21 mouse cellular contexts compared by ENCODE assay signal in the genomic region with DNA sequence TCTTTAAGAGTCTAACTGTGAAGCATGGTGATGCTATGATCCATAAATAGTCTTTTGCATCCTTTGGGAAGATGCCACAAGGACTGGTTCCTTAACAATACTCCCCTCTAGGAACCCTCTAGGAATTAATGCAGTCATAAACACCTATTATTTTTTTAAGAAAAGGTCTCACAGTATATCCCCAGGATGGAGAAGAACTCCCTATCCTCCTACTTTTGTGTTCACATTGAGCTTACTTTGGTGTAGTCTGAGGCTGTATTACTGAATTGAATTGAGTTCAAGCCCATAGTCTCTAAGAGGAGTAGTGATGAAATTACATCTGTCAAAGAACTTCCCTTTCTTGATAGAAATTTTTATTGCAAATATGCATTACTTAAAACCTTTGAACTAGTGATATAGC. TPM values are rescaled to one million over a fixed set of nuclear protein-coding genes. Genes with fewer than 3 reads are reported as not detected.
DNase-seq lines count a peak whose midpoint lies in the region; ATAC-seq lines count a peak whose summit lies in the region.
"Had no signal": no experiment of that assay in that cellular context is flagged by ENCODE, and none has a peak within 500 bp of the region (broad histone marks: within the 10 kb centered on the region; RNA-seq: fewer than 3 reads in every experiment).

A gene (minus strand): TSS at position 101 of the 400 bp plus-strand sequence.

- DNase-seq in frontal cortex, postnatal 36 days (ENCODE audit: low spot score in 2 of 2): no peak
- DNase-seq: adrenal gland, adult 2 months; adrenal gland, adult 8-10 months; adrenal gland, postnatal 10 days; adrenal gland, postnatal 14 days; adrenal gland, postnatal 25 days; adrenal gland, postnatal 36 days; B cell, adult 2 months; cerebellum, adult 11 months; cerebellum, adult 11-12 months; cerebellum, adult 18-20 months; cerebellum, adult 2 months had no signal

- 0 out of 2 replicates have a peak, but pooled peaks have one; percentile 47 for ATAC-seq in megakaryocyte, adult 5-6 weeks (ENCODE audit: poor library complexity, severe bottlenecking)
- ATAC-seq: activated CD4-positive, CD25-positive, alpha-beta regulatory T cell, adult 4 months; CD4-positive, CD25-positive, alpha-beta regulatory T cell, adult 4 months; Patski had no signal

RNA-seq across cellular contexts. Expression of the gene that starts here (rescaled TPM):
- total RNA-seq in megakaryocyte, adult 5-6 weeks (2015): not detected in 2 replicates
- total RNA-seq in megakaryocyte, adult 5-6 weeks (2017): not detected in 2 replicates
- total RNA-seq: adrenal gland, adult 18-20 months; adrenal gland, adult 2 months; adrenal gland, adult 8-10 months; adrenal gland, postnatal 10 days; adrenal gland, postnatal 14 days; adrenal gland, postnatal 25 days; adrenal gland, postnatal 36 days; adrenal gland, postnatal 4 days; CH12.LX; ES-E14; MEL had no signal

Comparison
In these comparisons a context has a peak if more than half of its experiments do, and no peak if none do; other contexts are left out.
1. Peak in ATAC-seq in megakaryocyte, adult 5-6 weeks; RNA of the gene not detected or under 1 TPM.